Mouse (Mus musculus): ENCODE data around the gene Zbtb8os. TPM values are rescaled to one million over a fixed set of nuclear protein-coding genes. Genes with fewer than 3 reads are reported as not detected.
"Not testable (repeated sequence)": the region's sequence is repeated elsewhere in the genome, so short reads cannot be mapped to it uniquely, and the experiment has no call there.

The Zbtb8os gene
- polyA plus RNA-seq, 1 experiment from 2014 or later: 60.8 TPM

GRCm38 (mm10) chr4:129353176-129353575 lies 17.7 kb downstream of the Zbtb8os start:
- H3K36me3 ChIP-seq (ENCODE audit: insufficient read depth, low read length): 0 out of 2 replicates have a peak, but pooled peaks cover 5% of the 10 kb centered on the region
- no peaks in the 10 kb centered on the region for H3K27me3 ChIP-seq (ENCODE audit: insufficient read depth, low read length)
- TF ChIP-seq CTCF (IDR thresholded peaks at IDR 0.05; ENCODE audit: low read depth): no peak
- DNase-seq (ENCODE audit: low spot score) (no peak), ATAC-seq (replicated peaks; ENCODE audit: low FRiP score, low read depth) (no peak)
- H3K9me3 ChIP-seq (replicated peaks; ENCODE audit: low read length): no peaks in the 10 kb centered on the region
- no peaks in the 10 kb centered on the region for H3K4me1 ChIP-seq (replicated peaks; ENCODE audit: insufficient read depth, low read length)
- 87% methylated on average over 12 of the region's 12 CpGs for WGBS
- no peak overlapping the region for H3K4me3 ChIP-seq (replicated peaks; ENCODE audit: low read depth, low read length)
- no peak overlapping the region for H3K9ac ChIP-seq (ENCODE audit: low read depth, low read length)
- no peak overlapping the region for H3K27ac ChIP-seq
- no peak overlapping the region for H3K4me2 ChIP-seq (ENCODE audit: low read length)

- Histone ChIP-seq H3K4me2 (ENCODE audit: low read length) (no peak overlapping the region), H3K4me1 (replicated peaks; ENCODE audit: insufficient read depth, low read length) (no peaks in the 10 kb centered on the region), H3K27me3 (ENCODE audit: insufficient read depth, low read length) (no peaks in the 10 kb centered on the region), H3K27ac (no peak overlapping the region), H3K9ac (ENCODE audit: low read depth, low read length) (no peak overlapping the region), H3K9me3 (replicated peaks; ENCODE audit: low read length) (no peaks in the 10 kb centered on the region), H3K36me3 (ENCODE audit: insufficient read depth, low read length) (0 out of 2 replicates have a peak, but pooled peaks cover 5% of the 10 kb centered on the region), H3K4me3 (replicated peaks; ENCODE audit: low read depth, low read length) (no peak overlapping the region)
- TF ChIP-seq CTCF (IDR thresholded peaks at IDR 0.05; ENCODE audit: low read depth): no peak
- no peak for DNase-seq (ENCODE audit: low spot score)
- ATAC-seq (replicated peaks; ENCODE audit: low FRiP score, low read depth): no peak
- WGBS: 69% methylated on average over 15 of the region's 15 CpGs
These were observed 18.7 kb downstream of the Zbtb8os start for GRCm38 (mm10) chr4:129354236-129354635.

- Histone ChIP-seq H3K36me3 (ENCODE audit: insufficient read depth, low read length) (peaks cover 17% of the 10 kb centered on the region; the same call in 1 of the 2 replicates), H3K27me3 (ENCODE audit: insufficient read depth, low read length) (no peaks in the 10 kb centered on the region), H3K4me2 (ENCODE audit: low read length) (no peak overlapping the region), H3K4me3 (replicated peaks; ENCODE audit: low read depth, low read length) (no peak overlapping the region), H3K9me3 (replicated peaks; ENCODE audit: low read length) (no peaks in the 10 kb centered on the region), H3K4me1 (replicated peaks; ENCODE audit: insufficient read depth, low read length) (no peaks in the 10 kb centered on the region), H3K27ac (no peak overlapping the region), H3K9ac (ENCODE audit: low read depth, low read length) (no peak overlapping the region)
- DNase-seq (ENCODE audit: low spot score) (peak; percentile 66), ATAC-seq (replicated peaks; ENCODE audit: low FRiP score, low read depth) (no peak)
- no peak for TF ChIP-seq CTCF (IDR thresholded peaks at IDR 0.05; ENCODE audit: low read depth)
- 51% methylated on average over 15 of the region's 15 CpGs for WGBS
These were observed 22.2 kb downstream of the Zbtb8os start for GRCm38 (mm10) chr4:129357613-129358163.

- 94% methylated on average over 3 of the region's 3 CpGs for WGBS
These were observed 26.7 kb downstream of the Zbtb8os start for GRCm38 (mm10) chr4:129362238-129362637.

GRCm38 (mm10) chr4:129362771-129363170 lies 27.3 kb downstream of the Zbtb8os start:
- H3K4me3 ChIP-seq (replicated peaks; ENCODE audit: low read depth, low read length): no peak overlapping the region
- 86% methylated on average over 5 of the region's 5 CpGs for WGBS
- no peaks in the 10 kb centered on the region for H3K27me3 ChIP-seq (ENCODE audit: insufficient read depth, low read length)
- H3K9ac ChIP-seq (ENCODE audit: low read depth, low read length): no peak overlapping the region
- DNase-seq (ENCODE audit: low spot score) (no peak), ATAC-seq (replicated peaks; ENCODE audit: low FRiP score, low read depth) (no peak)
- peaks cover 12% of the 10 kb centered on the region; the same call in 1 of the 2 replicates for H3K36me3 ChIP-seq (ENCODE audit: insufficient read depth, low read length)
- no peaks in the 10 kb centered on the region for H3K9me3 ChIP-seq (replicated peaks; ENCODE audit: low read length)
- no peak overlapping the region for H3K27ac ChIP-seq
- no peaks in the 10 kb centered on the region for H3K4me1 ChIP-seq (replicated peaks; ENCODE audit: insufficient read depth, low read length)
- no peak for TF ChIP-seq CTCF (IDR thresholded peaks at IDR 0.05; ENCODE audit: low read depth)
- no peak overlapping the region for H3K4me2 ChIP-seq (ENCODE audit: low read length)

More at GRCm38 (mm10) chr4:129362238-129362637, 26.7 kb downstream of the Zbtb8os start:
- H3K4me2 ChIP-seq (ENCODE audit: low read length); ATAC-seq (replicated peaks; ENCODE audit: low FRiP score, low read depth); H3K27me3 ChIP-seq (ENCODE audit: insufficient read depth, low read length); H3K27ac ChIP-seq; DNase-seq (ENCODE audit: low spot score); H3K4me3 ChIP-seq (replicated peaks; ENCODE audit: low read depth, low read length); H3K9me3 ChIP-seq (replicated peaks; ENCODE audit: low read length); H3K9ac ChIP-seq (ENCODE audit: low read depth, low read length); H3K4me1 ChIP-seq (replicated peaks; ENCODE audit: insufficient read depth, low read length): not testable (repeated sequence)
- peaks cover 12% of the 10 kb centered on the region; the same call in 1 of the 2 replicates for H3K36me3 ChIP-seq (ENCODE audit: insufficient read depth, low read length)

GRCm38 (mm10) chr4:129363463-129363862 lies 28.0 kb downstream of the Zbtb8os start:
- Histone ChIP-seq H3K9ac (ENCODE audit: low read depth, low read length) (no peak overlapping the region), H3K27ac (no peak overlapping the region), H3K9me3 (replicated peaks; ENCODE audit: low read length) (no peaks in the 10 kb centered on the region), H3K36me3 (ENCODE audit: insufficient read depth, low read length) (peaks cover 12% of the 10 kb centered on the region; the same call in 1 of the 2 replicates), H3K4me2 (ENCODE audit: low read length) (no peak overlapping the region), H3K4me3 (replicated peaks; ENCODE audit: low read depth, low read length) (no peak overlapping the region), H3K27me3 (ENCODE audit: insufficient read depth, low read length) (no peaks in the 10 kb centered on the region), H3K4me1 (replicated peaks; ENCODE audit: insufficient read depth, low read length) (no peaks in the 10 kb centered on the region)
- 91% methylated on average over 9 of the region's 9 CpGs for WGBS
- no peak for TF ChIP-seq CTCF (IDR thresholded peaks at IDR 0.05; ENCODE audit: low read depth)
- DNase-seq (ENCODE audit: low spot score) (no peak), ATAC-seq (replicated peaks; ENCODE audit: low FRiP score, low read depth) (no peak)

GRCm38 (mm10) chr4:129364379-129364778 lies 28.9 kb downstream of the Zbtb8os start:
- Histone ChIP-seq H3K9ac (ENCODE audit: low read depth, low read length) (no peak overlapping the region), H3K27me3 (ENCODE audit: insufficient read depth, low read length) (no peaks in the 10 kb centered on the region), H3K36me3 (ENCODE audit: insufficient read depth, low read length) (peaks cover 11% of the 10 kb centered on the region; the same call in 1 of the 2 replicates), H3K27ac (no peak overlapping the region), H3K4me1 (replicated peaks; ENCODE audit: insufficient read depth, low read length) (no peaks in the 10 kb centered on the region), H3K9me3 (replicated peaks; ENCODE audit: low read length) (no peaks in the 10 kb centered on the region), H3K4me2 (ENCODE audit: low read length) (no peak overlapping the region), H3K4me3 (replicated peaks; ENCODE audit: low read depth, low read length) (no peak overlapping the region)
- ATAC-seq (replicated peaks; ENCODE audit: low FRiP score, low read depth) (no peak), DNase-seq (ENCODE audit: low spot score) (no peak)
- 94% methylated on average over 3 of the region's 3 CpGs for WGBS
- no peak for TF ChIP-seq CTCF (IDR thresholded peaks at IDR 0.05; ENCODE audit: low read depth)

Data from kidney, postnatal 0 days (tissue).